Mouse (Mus musculus): ENCODE results near the gene Erbb2.

GRCm38 (mm10) chr11:98418939-98419547 is 6.8 kb downstream of the Erbb2 start:
- no peak for TF ChIP-seq CTCF (IDR thresholded peaks at IDR 0.05; ENCODE audit: extremely low read depth, insufficient read depth, insufficient read length, insufficient replicate concordance)
- TF ChIP-seq POLR2A (IDR thresholded peaks at IDR 0.05; ENCODE audit: low read depth, low read length), result no peak

Measured in spleen, adult 2 months (tissue).